Mouse (Mus musculus): ENCODE results near the gene Sall4.
"Not testable (repeated sequence)": the region's sequence is repeated elsewhere in the genome, so short reads cannot be mapped to it uniquely, and the experiment has no call there.

- not testable (repeated sequence) for TF ChIP-seq POLR2A (IDR thresholded peaks at IDR 0.05; ENCODE audit: low read depth, low read length); CTCF (IDR thresholded peaks at IDR 0.05; ENCODE audit: extremely low read depth, insufficient read depth, insufficient read length, insufficient replicate concordance)
Observed at GRCm38 (mm10) chr2:168744406-168744805, 23.3 kb downstream of the Sall4 start.
